Mouse (Mus musculus): Measurements from ENCODE around the gene Jund. TPM values are rescaled to one million over a fixed set of nuclear protein-coding genes. Genes with fewer than 3 reads are reported as not detected.

The Jund gene
- polyA plus RNA-seq, 1 experiment from 2014 or later: 128 TPM

GRCm38 (mm10) chr8:70672325-70673078 is 26.2 kb upstream of the Jund start:
- DNase-seq (ENCODE audit: low spot score): no peak
- peak; percentile 38; the same call in 1 of the 2 replicates for ATAC-seq (ENCODE audit: low FRiP score)

GRCm38 (mm10) chr8:70673079-70673856 is 25.5 kb upstream of the Jund start, which contains the start of gene Lsm4:
Lsm4 (plus strand) TSS chr8:70673248.
- under 1% methylated on average over 60 of the region's 60 CpGs for WGBS

More at GRCm38 (mm10) chr8:70672325-70673078, 26.2 kb upstream of the Jund start:
- 36% methylated on average over 19 of the region's 19 CpGs for WGBS
- H3K4me1 ChIP-seq (replicated peaks; ENCODE audit: control insufficient read depth, insufficient read depth, low read length): peaks cover 8% of the 10 kb centered on the region
- H3K4me3 ChIP-seq (replicated peaks; ENCODE audit: low read length): peak overlapping the region; percentile 66
- 0 out of 2 replicates have a peak, but pooled peaks cover 6% of the 10 kb centered on the region for H3K36me3 ChIP-seq (replicated peaks; ENCODE audit: control insufficient read depth, insufficient read depth)
- H3K27me3 ChIP-seq (ENCODE audit: control insufficient read depth, insufficient read depth, low read length): no peaks in the 10 kb centered on the region
- peak overlapping the region; percentile 80 for H3K4me2 ChIP-seq (replicated peaks)
- H3K9ac ChIP-seq: peak overlapping the region; percentile 64
- peak overlapping the region; percentile 98 for H3K27ac ChIP-seq
- no peaks in the 10 kb centered on the region for H3K9me3 ChIP-seq (ENCODE audit: control insufficient read depth, low read length)

GRCm38 (mm10) chr8:70674109-70674508 is 24.6 kb upstream of the Jund start:
- WGBS: 90% methylated on average over 3 of the region's 3 CpGs

More at GRCm38 (mm10) chr8:70673079-70673856, 25.5 kb upstream of the Jund start, which contains the start of gene Lsm4:
- H3K27me3 ChIP-seq (ENCODE audit: control insufficient read depth, insufficient read depth, low read length): no peaks in the 10 kb centered on the region
- peaks cover 8% of the 10 kb centered on the region for H3K4me1 ChIP-seq (replicated peaks; ENCODE audit: control insufficient read depth, insufficient read depth, low read length)
- ATAC-seq (ENCODE audit: low FRiP score) (peak; percentile 98), DNase-seq (ENCODE audit: low spot score) (peak; percentile 99)
- peak within 1 kb of the TSS; percentile 80 for H3K4me2 ChIP-seq (replicated peaks)
- peak within 1 kb of the TSS; percentile 98 for H3K27ac ChIP-seq
- no peaks in the 10 kb centered on the region for H3K9me3 ChIP-seq (ENCODE audit: control insufficient read depth, low read length)
- H3K36me3 ChIP-seq (replicated peaks; ENCODE audit: control insufficient read depth, insufficient read depth): peaks cover 6% of the 10 kb centered on the region; the same call in 1 of the 2 replicates
- peak within 1 kb of the TSS; percentile 66 for H3K4me3 ChIP-seq (replicated peaks; ENCODE audit: low read length)
- peak within 1 kb of the TSS; percentile 75 for H3K9ac ChIP-seq

GRCm38 (mm10) chr8:70674716-70675115 is 24.0 kb upstream of the Jund start:
- peaks cover 18% of the 10 kb centered on the region for H3K36me3 ChIP-seq (replicated peaks; ENCODE audit: control insufficient read depth, insufficient read depth)
- 0 out of 2 replicates have a peak overlapping the region, but pooled peaks have one; percentile 75 for H3K9ac ChIP-seq
- no peak for DNase-seq (ENCODE audit: low spot score)
- peaks cover 8% of the 10 kb centered on the region for H3K4me1 ChIP-seq (replicated peaks; ENCODE audit: control insufficient read depth, insufficient read depth, low read length)
- H3K9me3 ChIP-seq (ENCODE audit: control insufficient read depth, low read length): no peaks in the 10 kb centered on the region
- no peak overlapping the region for H3K27ac ChIP-seq
- 86% methylated on average over 4 of the region's 4 CpGs for WGBS
- no peak for ATAC-seq (ENCODE audit: low FRiP score)
- H3K4me2 ChIP-seq (replicated peaks): no peak overlapping the region
- no peak overlapping the region for H3K4me3 ChIP-seq (replicated peaks; ENCODE audit: low read length)
- H3K27me3 ChIP-seq (ENCODE audit: control insufficient read depth, insufficient read depth, low read length): no peaks in the 10 kb centered on the region

More at GRCm38 (mm10) chr8:70674109-70674508, 24.6 kb upstream of the Jund start:
- Histone ChIP-seq H3K4me3 (replicated peaks; ENCODE audit: low read length) (peak overlapping the region; percentile 66), H3K4me2 (replicated peaks) (peak overlapping the region; percentile 80), H3K27ac (peak overlapping the region; percentile 98), H3K9me3 (ENCODE audit: control insufficient read depth, low read length) (no peaks in the 10 kb centered on the region), H3K4me1 (replicated peaks; ENCODE audit: control insufficient read depth, insufficient read depth, low read length) (peaks cover 8% of the 10 kb centered on the region), H3K27me3 (ENCODE audit: control insufficient read depth, insufficient read depth, low read length) (no peaks in the 10 kb centered on the region), H3K36me3 (replicated peaks; ENCODE audit: control insufficient read depth, insufficient read depth) (peaks cover 13% of the 10 kb centered on the region), H3K9ac (peak overlapping the region; percentile 75)
- ATAC-seq (ENCODE audit: low FRiP score) (no peak), DNase-seq (ENCODE audit: low spot score) (no peak)

- no peak overlapping the region for H3K4me3 ChIP-seq (replicated peaks; ENCODE audit: low read length)
- ATAC-seq (ENCODE audit: low FRiP score): no peak
- H3K27ac ChIP-seq: no peak overlapping the region
- H3K36me3 ChIP-seq (replicated peaks; ENCODE audit: control insufficient read depth, insufficient read depth): peaks cover 18% of the 10 kb centered on the region
- peaks cover 8% of the 10 kb centered on the region for H3K4me1 ChIP-seq (replicated peaks; ENCODE audit: control insufficient read depth, insufficient read depth, low read length)
- no peak overlapping the region for H3K9ac ChIP-seq
- H3K9me3 ChIP-seq (ENCODE audit: control insufficient read depth, low read length): no peaks in the 10 kb centered on the region
- H3K4me2 ChIP-seq (replicated peaks): no peak overlapping the region
- no peak for DNase-seq (ENCODE audit: low spot score)
- H3K27me3 ChIP-seq (ENCODE audit: control insufficient read depth, insufficient read depth, low read length): no peaks in the 10 kb centered on the region
- WGBS: 100% methylated on average over 1 of the region's 1 CpGs
These were observed 23.4 kb upstream of the Jund start for GRCm38 (mm10) chr8:70675336-70675735.

GRCm38 (mm10) chr8:70677451-70678080 is 21.2 kb upstream of the Jund start:
- Histone ChIP-seq H3K4me2 (replicated peaks) (no peak overlapping the region), H3K4me3 (replicated peaks; ENCODE audit: low read length) (no peak overlapping the region), H3K9ac (no peak overlapping the region), H3K4me1 (replicated peaks; ENCODE audit: control insufficient read depth, insufficient read depth, low read length) (peaks cover 8% of the 10 kb centered on the region), H3K36me3 (replicated peaks; ENCODE audit: control insufficient read depth, insufficient read depth) (peaks cover 18% of the 10 kb centered on the region), H3K9me3 (ENCODE audit: control insufficient read depth, low read length) (no peaks in the 10 kb centered on the region), H3K27ac (no peak overlapping the region), H3K27me3 (ENCODE audit: control insufficient read depth, insufficient read depth, low read length) (no peaks in the 10 kb centered on the region)
- DNase-seq (ENCODE audit: low spot score) (no peak), ATAC-seq (ENCODE audit: low FRiP score) (no peak)
- 94% methylated on average over 15 of the region's 15 CpGs for WGBS

GRCm38 (mm10) chr8:70678679-70679078 is 20.1 kb upstream of the Jund start:
- Histone ChIP-seq H3K27ac (no peak overlapping the region), H3K36me3 (replicated peaks; ENCODE audit: control insufficient read depth, insufficient read depth) (peaks cover 18% of the 10 kb centered on the region), H3K9ac (no peak overlapping the region), H3K4me1 (replicated peaks; ENCODE audit: control insufficient read depth, insufficient read depth, low read length) (peaks cover 8% of the 10 kb centered on the region), H3K4me3 (replicated peaks; ENCODE audit: low read length) (no peak overlapping the region), H3K4me2 (replicated peaks) (no peak overlapping the region), H3K27me3 (ENCODE audit: control insufficient read depth, insufficient read depth, low read length) (no peaks in the 10 kb centered on the region), H3K9me3 (ENCODE audit: control insufficient read depth, low read length) (no peaks in the 10 kb centered on the region)
- DNase-seq (ENCODE audit: low spot score) (no peak), ATAC-seq (ENCODE audit: low FRiP score) (no peak)

GRCm38 (mm10) chr8:70679404-70679803 is 19.3 kb upstream of the Jund start:
- no peak overlapping the region for H3K9ac ChIP-seq
- DNase-seq (ENCODE audit: low spot score) (no peak), ATAC-seq (ENCODE audit: low FRiP score) (no peak)
- H3K4me1 ChIP-seq (replicated peaks; ENCODE audit: control insufficient read depth, insufficient read depth, low read length): peaks cover 4% of the 10 kb centered on the region; the same call in 1 of the 2 replicates
- no peak overlapping the region for H3K27ac ChIP-seq
- no peaks in the 10 kb centered on the region for H3K27me3 ChIP-seq (ENCODE audit: control insufficient read depth, insufficient read depth, low read length)
- no peaks in the 10 kb centered on the region for H3K9me3 ChIP-seq (ENCODE audit: control insufficient read depth, low read length)
- peaks cover 18% of the 10 kb centered on the region for H3K36me3 ChIP-seq (replicated peaks; ENCODE audit: control insufficient read depth, insufficient read depth)
- H3K4me2 ChIP-seq (replicated peaks): no peak overlapping the region
- 89% methylated on average over 4 of the region's 4 CpGs for WGBS
- H3K4me3 ChIP-seq (replicated peaks; ENCODE audit: low read length): no peak overlapping the region

- Histone ChIP-seq H3K27ac (no peak overlapping the region), H3K9me3 (ENCODE audit: control insufficient read depth, low read length) (no peaks in the 10 kb centered on the region), H3K9ac (no peak overlapping the region), H3K4me1 (replicated peaks; ENCODE audit: control insufficient read depth, insufficient read depth, low read length) (0 out of 2 replicates have a peak, but pooled peaks cover 3% of the 10 kb centered on the region), H3K27me3 (ENCODE audit: control insufficient read depth, insufficient read depth, low read length) (no peaks in the 10 kb centered on the region), H3K4me2 (replicated peaks) (no peak overlapping the region), H3K36me3 (replicated peaks; ENCODE audit: control insufficient read depth, insufficient read depth) (peaks cover 18% of the 10 kb centered on the region), H3K4me3 (replicated peaks; ENCODE audit: low read length) (no peak overlapping the region)
- DNase-seq (ENCODE audit: low spot score) (no peak), ATAC-seq (ENCODE audit: low FRiP score) (no peak)
- 85% methylated on average over 3 of the region's 3 CpGs for whole genome bisulfite sequencing
These were observed 18.7 kb upstream of the Jund start for GRCm38 (mm10) chr8:70680039-70680438.
